Mouse (Mus musculus): ENCODE measurements at regions not wholly inside any gene's neighbourhood (a gene's known extent, or its start where the extent isn't known, plus 50 kb on each side); places are given as distances from the start of the nearest gene placed in this dataset.

DNA sequence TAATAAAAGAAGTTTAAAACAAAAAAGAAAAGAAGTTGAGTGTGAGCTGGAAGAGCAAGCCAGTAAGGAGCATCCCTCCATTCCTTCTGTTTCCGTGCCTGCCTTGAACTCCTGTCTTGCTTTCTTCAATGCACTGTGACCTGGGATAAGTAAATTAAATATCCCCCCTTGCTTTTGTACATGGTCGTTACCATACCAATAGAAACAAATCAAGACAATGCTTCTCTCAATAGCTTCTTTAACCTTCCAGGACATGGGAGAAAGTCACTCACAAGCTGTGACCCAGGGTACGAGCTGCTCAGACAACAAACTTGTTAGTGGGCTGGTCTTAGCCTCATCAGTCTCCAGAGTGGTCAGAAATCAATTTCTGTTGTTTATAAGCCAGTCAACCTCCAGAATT, 53.4 kb upstream of the Nkd1 start:
- TF ChIP-seq E2F4 (IDR thresholded peaks at IDR 0.05; ENCODE audit: insufficient read depth) (no peak), CEBPB (IDR thresholded peaks at IDR 0.05; ENCODE audit: insufficient read depth, poor library complexity, severe bottlenecking) (no peak), POLR2A (IDR thresholded peaks at IDR 0.05; ENCODE audit: insufficient read length, low read depth) (no peak), USF1 (IDR thresholded peaks at IDR 0.05; ENCODE audit: low read depth) (no peak), REST (IDR thresholded peaks at IDR 0.05; ENCODE audit: insufficient read depth, insufficient read length) (no peak), MAX (IDR thresholded peaks at IDR 0.05; ENCODE audit: low read depth) (no peak), TCF12 (IDR thresholded peaks at IDR 0.05; ENCODE audit: insufficient read depth, poor library complexity, severe bottlenecking) (no peak)
